Mouse (Mus musculus) limb, embryonic 13.5 days (tissue): ENCODE data around the gene Ang. TPM values are rescaled to one million over a fixed set of nuclear protein-coding genes. Genes with fewer than 3 reads are reported as not detected.

ENCODE experiments used
- ATAC-seq: fragments of 200-750 bp; cut with Nextera tagmentation; 2 replicates; pipeline ENCODE4 v1.8.0; 2017; ENCODE audit warnings: low read depth, moderate number of reproducible peaks, moderate TSS enrichment; ENCODE audit not compliant: low FRiP score
- H3K27ac ChIP-seq: fragments of 300-500 bp; sonication (generic); 2 replicates; pipeline ENCODE4 v1.5.1; 2015; ENCODE audit warnings: inconsistent platforms, mild to moderate bottlenecking, moderate library complexity
- H3K27me3 ChIP-seq: fragments of 300-500 bp; sonication (generic); 2 replicates; pipeline ENCODE4 v1.6.1; 2015; ENCODE audit warnings: mild to moderate bottlenecking, inconsistent platforms
- H3K36me3 ChIP-seq: fragments of 300-500 bp; sonication (generic); 2 replicates; pipeline ENCODE4 v1.6.1; 2015; ENCODE audit warnings: inconsistent platforms, mild to moderate bottlenecking, moderate library complexity
- H3K4me1 ChIP-seq: fragments of 300-500 bp; sonication (generic); 2 replicates; pipeline ENCODE4 v1.6.1; 2015; ENCODE audit warnings: inconsistent platforms
- H3K4me2 ChIP-seq: fragments of 300-500 bp; sonication (generic); replicated peaks from 2 replicates; pipeline ENCODE4 v1.6.1; 2015; ENCODE audit warnings: inconsistent platforms, mild to moderate bottlenecking, moderate library complexity
- H3K4me3 ChIP-seq: fragments of 300-500 bp; sonication (generic); 2 replicates; pipeline ENCODE4 v1.5.1; 2015; ENCODE audit warnings: moderate library complexity, mild to moderate bottlenecking, inconsistent platforms
- H3K9ac ChIP-seq: fragments of 300-500 bp; sonication (generic); 2 replicates; pipeline ENCODE4 v1.6.1; 2015; ENCODE audit warnings: mild to moderate bottlenecking, inconsistent platforms
- H3K9me3 ChIP-seq: fragments of 300-500 bp; sonication (generic); 2 replicates; pipeline ENCODE4 v1.6.1; 2016; ENCODE audit warnings: inconsistent platforms
- WGBS: fragments of 180-500 bp; shearing (Covaris S2); methylation state at CpG from one replicate; pipeline ENCODE4 v1.1.7; 2015; 5-methylcytosine and 5-hydroxymethylcytosine counted together
- polyA plus RNA-seq: library from polyadenylated mRNA; unstranded; fragments of >200 nt; fragmentation: Nextera tagmentation; extraction: Ambion mirVana; gene quantifications from 2 replicates; pipeline ENCODE4 v1.2.1, GENCODE M21; 2015

The Ang gene
- polyA plus RNA-seq, 1 experiment from 2014 or later = 7.6 TPM

DNA sequence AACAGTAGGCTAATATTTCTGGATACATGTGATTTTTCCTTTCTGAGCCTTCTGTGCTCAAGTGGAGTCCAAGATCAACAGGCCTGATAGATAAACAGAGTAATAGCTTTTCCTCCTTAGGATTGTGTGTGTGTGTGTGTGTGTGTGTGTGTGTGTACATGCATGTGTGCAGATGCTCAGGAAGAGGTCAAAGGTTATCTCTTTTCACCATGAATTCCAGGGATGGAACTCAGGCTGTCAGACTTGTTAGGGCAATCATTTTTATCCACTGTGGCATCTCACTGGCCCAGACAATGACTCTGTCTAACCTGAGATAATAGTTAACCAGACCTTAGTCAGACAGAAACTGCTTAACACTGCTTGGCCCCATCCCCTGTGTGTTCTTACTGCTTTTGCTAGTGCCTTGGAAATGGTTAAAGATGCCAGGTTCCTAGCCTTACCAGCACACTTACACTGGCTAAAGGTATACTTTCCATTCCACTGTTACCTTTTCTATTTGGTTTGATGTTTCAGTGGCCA, 15.6 kb downstream of the Ang start:
- Histone ChIP-seq H3K36me3 (0 out of 2 replicates have a peak, but pooled peaks cover 8% of the 10 kb centered on the region), H3K9me3 (no peaks in the 10 kb centered on the region), H3K4me3 (no peak overlapping the region), H3K4me1 (no peaks in the 10 kb centered on the region), H3K9ac (no peak overlapping the region), H3K27me3 (no peaks in the 10 kb centered on the region), H3K4me2 (no peak overlapping the region), H3K27ac (no peak overlapping the region)
- ATAC-seq = no peak

DNA sequence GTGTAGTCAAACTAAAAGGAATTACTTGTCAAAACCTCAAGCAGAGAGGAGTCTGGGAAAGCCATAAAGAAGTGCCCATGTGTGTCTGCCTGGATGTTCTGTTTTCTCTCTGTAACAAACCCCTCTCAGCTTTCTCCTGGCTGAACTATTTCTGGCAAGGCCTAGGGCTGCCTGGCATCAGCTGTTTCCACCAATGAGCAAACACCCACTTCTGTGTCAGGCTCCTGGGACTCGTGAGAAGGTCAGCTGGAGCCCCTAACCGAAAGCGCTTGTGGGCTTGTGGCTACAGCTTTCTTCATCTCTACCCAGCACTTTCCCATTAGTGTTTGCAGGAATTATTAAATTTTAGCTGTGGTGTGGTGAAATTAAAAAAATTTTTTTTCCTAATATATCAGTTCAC, 21.0 kb downstream of the Ang start:
- WGBS = 52% methylated on average over 3 of the region's 3 CpGs
- H3K4me3 ChIP-seq = no peak overlapping the region
- H3K27me3 ChIP-seq = no peaks in the 10 kb centered on the region
- no peaks in the 10 kb centered on the region for H3K9me3 ChIP-seq
- H3K4me1 ChIP-seq = no peaks in the 10 kb centered on the region
- no peak overlapping the region for H3K27ac ChIP-seq
- H3K36me3 ChIP-seq = no peaks in the 10 kb centered on the region
- ATAC-seq = no peak
- H3K4me2 ChIP-seq = no peak overlapping the region
- H3K9ac ChIP-seq = no peak overlapping the region

DNA sequence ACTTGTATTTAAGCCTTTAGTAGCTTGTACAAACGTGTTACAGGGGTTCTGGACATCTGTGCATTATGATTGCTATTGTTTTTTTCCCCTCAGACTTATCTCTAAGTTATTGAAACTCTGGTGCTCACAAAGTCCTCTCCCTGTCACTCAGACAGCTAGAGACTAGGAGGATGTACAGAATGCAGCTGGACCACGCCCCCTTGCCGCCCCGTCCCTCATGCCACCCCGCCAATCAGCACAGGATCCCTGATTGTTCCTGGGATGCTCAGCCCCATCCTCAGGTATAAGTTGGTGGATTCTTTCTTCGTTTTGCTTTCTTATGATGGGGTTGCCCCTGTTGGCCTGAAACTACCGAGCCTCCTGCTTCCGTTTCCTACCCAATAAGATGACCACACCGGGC, 22.5 kb downstream of the Ang start:
- Histone ChIP-seq H3K4me1 (no peaks in the 10 kb centered on the region), H3K4me3 (no peak overlapping the region), H3K4me2 (no peak overlapping the region), H3K9me3 (no peaks in the 10 kb centered on the region), H3K27ac (no peak overlapping the region), H3K36me3 (no peaks in the 10 kb centered on the region), H3K9ac (no peak overlapping the region), H3K27me3 (no peaks in the 10 kb centered on the region)
- no peak for ATAC-seq
- WGBS = 41% methylated on average over 9 of the region's 9 CpGs

DNA sequence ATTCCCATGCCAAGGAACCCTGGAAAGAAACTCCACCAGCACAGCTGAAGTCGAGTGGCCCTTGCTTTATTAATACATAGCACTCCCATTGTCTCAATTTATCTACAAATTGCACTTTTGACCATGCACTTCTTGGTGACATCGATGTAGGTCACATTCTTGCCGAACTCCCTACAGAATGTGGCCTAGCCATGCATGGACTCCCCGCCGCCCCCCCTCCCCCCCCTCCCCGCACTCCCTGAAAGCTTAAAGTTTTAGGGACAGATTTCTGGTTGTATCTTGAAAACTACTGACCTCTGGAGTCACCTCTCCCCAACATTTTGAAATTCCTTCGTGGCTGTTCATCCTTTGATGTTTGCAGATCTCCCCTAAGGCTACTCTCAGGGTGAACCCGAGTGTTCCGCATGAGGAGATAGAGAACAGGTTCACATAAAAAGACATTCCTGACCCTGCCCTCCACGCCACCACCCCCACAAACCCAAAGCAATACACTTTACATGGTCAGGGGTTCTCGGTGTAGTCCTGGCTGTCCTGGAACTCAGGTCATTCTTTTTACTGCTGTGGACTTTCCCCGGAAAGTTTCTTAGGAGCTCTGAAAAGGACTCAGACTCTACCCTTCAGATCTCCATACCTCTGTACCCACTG, 23.1 kb downstream of the Ang start, which contains the start of gene Eddm3b:
Gene Eddm3b (plus strand): TSS at position 511 of the 645 bp plus-strand sequence.
- Histone ChIP-seq H3K4me1 (no peaks in the 10 kb centered on the region), H3K9ac (no peak within 1 kb of the TSS), H3K4me2 (no peak within 1 kb of the TSS), H3K9me3 (no peaks in the 10 kb centered on the region), H3K4me3 (no peak within 1 kb of the TSS), H3K27ac (no peak within 1 kb of the TSS), H3K27me3 (no peaks in the 10 kb centered on the region), H3K36me3 (no peaks in the 10 kb centered on the region)
- 47% methylated on average over 12 of the region's 12 CpGs for WGBS
- no peak for ATAC-seq

DNA sequence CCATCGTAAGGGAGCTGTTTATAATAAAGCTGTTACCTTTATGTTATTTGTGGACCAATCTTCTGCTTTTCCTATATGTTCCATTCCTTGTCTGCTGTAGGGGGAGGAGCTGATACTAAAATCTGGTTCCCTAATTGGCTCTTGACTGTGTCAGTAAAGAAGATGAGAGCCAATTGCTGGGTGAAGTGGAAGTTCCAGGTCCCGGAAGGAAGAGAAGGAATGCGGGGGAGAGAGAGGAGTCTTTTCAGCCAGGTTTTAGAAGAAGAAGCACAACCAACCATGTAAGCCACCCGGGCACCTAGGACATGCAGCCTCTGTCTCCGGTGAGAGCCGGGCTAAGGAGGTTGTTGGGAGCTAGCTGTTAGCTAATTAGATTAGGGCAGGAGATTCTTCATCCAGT, 34.7 kb downstream of the Ang start:
- ATAC-seq = no peak
- Histone ChIP-seq H3K9me3 (no peaks in the 10 kb centered on the region), H3K4me1 (no peaks in the 10 kb centered on the region), H3K27me3 (no peaks in the 10 kb centered on the region), H3K4me2 (no peak overlapping the region), H3K27ac (no peak overlapping the region), H3K36me3 (no peaks in the 10 kb centered on the region), H3K9ac (no peak overlapping the region), H3K4me3 (no peak overlapping the region)
- WGBS = 83% methylated on average over 6 of the region's 6 CpGs

DNA sequence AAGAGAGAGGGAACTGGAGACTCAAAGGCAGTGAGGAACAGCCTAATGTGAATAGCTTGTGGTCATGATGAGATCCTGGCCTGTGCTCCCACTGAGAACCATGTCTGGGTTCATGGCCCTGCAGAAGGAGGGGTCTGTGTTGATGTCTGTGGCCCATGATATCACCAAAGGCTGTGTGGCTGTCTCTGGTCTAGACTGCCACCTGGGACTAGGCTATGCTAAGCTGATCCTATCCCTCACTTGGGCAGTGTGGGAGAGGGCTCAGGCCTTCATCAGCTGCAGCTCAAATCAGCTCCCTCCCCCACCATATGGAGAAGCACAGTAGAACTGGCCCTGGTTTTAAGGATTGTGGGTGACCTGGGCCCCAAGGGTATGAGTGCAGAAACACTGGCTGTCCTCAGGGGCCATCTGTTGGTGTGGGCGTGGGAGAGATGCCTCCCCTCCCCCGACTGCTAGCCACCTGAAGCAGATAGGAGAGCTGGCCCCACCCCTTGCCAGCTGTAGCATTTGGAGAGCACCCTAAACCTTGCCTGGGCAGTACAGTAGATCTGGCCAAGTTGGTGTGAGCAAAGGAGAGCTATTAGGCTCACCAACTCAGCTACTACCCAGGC, 36.8 kb downstream of the Ang start:
- H3K4me1 ChIP-seq = no peaks in the 10 kb centered on the region
- H3K4me3 ChIP-seq = no peak overlapping the region
- H3K9ac ChIP-seq = no peak overlapping the region
- H3K36me3 ChIP-seq = no peaks in the 10 kb centered on the region
- 54% methylated on average over 2 of the region's 2 CpGs for WGBS
- no peak overlapping the region for H3K4me2 ChIP-seq
- 0 out of 2 replicates have a peak, but pooled peaks have one; percentile 28 for ATAC-seq
- no peaks in the 10 kb centered on the region for H3K9me3 ChIP-seq
- H3K27ac ChIP-seq = no peak overlapping the region
- H3K27me3 ChIP-seq = no peaks in the 10 kb centered on the region

DNA sequence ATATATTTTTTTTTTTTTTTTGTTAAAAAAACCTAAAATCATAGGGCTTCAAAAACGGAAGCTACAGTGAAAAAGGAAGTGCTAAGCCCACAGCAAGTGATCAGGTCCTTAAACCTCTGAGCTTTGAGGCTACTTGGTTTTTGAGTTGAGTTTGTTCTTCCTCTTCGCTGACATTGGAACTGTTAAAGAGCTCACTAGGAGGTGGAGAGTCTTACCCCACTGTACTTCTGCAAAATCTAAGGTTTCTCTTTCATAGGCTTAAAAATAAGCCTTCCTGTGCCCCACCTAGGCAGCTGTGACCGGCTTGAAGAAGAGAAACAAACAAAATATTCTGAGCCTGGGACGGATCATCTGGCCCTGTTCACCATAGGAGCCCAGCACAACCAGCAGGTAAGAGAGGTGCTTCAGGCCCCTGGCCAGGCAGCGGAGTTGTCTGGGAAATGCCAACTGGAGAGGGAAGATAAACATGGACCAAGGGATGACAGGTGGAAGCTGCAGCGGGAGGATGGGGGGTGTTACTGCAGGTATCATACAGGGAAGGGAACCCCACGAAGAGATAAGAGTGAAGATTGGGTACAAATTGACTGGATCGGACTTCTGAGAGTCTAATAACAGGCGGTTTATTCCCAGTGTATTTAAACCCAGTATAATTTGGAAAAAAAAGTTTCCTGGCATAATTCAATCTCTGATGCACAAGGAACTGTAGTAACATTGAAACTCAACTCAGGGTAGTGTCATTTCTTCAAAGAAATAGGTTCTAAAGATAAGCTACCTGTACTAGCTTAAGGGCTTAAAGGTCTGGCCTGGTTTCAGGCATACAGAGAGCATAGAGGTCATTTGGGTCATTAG, 38.0 kb downstream of the Ang start:
- no peak for ATAC-seq
- Histone ChIP-seq H3K9me3 (no peaks in the 10 kb centered on the region), H3K9ac (no peak overlapping the region), H3K4me1 (no peaks in the 10 kb centered on the region), H3K36me3 (no peaks in the 10 kb centered on the region), H3K4me3 (no peak overlapping the region), H3K27ac (no peak overlapping the region), H3K27me3 (no peaks in the 10 kb centered on the region), H3K4me2 (no peak overlapping the region)
- WGBS = 86% methylated on average over 9 of the region's 9 CpGs

DNA sequence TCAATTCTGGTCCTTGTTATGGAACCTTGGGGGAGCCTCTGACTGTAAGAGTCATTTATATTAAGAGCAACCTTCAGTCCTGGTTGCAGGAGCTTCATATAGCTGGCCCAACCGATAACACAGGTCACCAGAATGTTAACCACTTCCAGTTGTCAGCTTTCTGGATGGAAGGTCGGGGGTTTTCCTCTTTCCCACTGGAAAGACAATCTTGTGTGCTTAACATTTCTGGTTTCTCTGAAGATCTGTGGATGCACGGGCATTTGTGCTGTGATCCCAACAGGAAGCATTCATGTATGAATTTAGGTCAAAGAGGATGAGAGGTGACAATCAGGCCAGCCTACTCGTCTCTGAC, 38.6 kb downstream of the Ang start:
- Histone ChIP-seq H3K4me2 (no peak overlapping the region), H3K36me3 (no peaks in the 10 kb centered on the region), H3K9me3 (no peaks in the 10 kb centered on the region), H3K9ac (no peak overlapping the region), H3K4me3 (no peak overlapping the region), H3K27ac (no peak overlapping the region), H3K4me1 (no peaks in the 10 kb centered on the region), H3K27me3 (no peaks in the 10 kb centered on the region)
- no peak for ATAC-seq
- WGBS = 63% methylated on average over 4 of the region's 4 CpGs

DNA sequence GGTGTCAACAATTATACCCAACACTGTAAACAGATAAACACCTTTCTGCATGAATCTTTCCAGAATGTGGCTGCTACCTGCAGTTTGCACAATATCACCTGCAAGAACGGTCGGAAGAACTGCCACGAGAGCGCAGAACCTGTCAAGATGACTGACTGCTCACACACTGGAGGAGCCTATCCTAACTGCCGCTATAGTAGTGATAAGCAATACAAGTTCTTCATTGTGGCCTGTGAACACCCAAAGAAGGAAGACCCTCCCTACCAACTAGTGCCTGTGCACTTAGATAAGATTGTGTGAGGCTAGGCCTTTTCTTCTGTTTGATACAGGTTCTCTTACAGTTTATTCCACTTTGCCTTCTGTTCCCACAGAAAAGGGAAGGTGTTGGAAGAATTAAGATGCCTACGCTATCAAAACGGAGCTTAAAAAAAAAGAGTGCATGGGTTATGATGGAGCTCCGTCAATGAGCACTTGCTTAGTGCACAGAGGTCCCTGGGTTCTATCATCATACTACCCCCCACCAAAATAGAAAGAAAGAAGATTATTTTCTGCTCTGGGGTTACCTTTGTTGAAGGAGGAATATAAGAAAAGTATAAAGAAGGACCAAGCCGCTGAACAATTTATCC, 39.5 kb downstream of the Ang start:
- WGBS = 89% methylated on average over 9 of the region's 9 CpGs
- H3K4me2 ChIP-seq = no peak overlapping the region
- no peak for ATAC-seq

DNA sequence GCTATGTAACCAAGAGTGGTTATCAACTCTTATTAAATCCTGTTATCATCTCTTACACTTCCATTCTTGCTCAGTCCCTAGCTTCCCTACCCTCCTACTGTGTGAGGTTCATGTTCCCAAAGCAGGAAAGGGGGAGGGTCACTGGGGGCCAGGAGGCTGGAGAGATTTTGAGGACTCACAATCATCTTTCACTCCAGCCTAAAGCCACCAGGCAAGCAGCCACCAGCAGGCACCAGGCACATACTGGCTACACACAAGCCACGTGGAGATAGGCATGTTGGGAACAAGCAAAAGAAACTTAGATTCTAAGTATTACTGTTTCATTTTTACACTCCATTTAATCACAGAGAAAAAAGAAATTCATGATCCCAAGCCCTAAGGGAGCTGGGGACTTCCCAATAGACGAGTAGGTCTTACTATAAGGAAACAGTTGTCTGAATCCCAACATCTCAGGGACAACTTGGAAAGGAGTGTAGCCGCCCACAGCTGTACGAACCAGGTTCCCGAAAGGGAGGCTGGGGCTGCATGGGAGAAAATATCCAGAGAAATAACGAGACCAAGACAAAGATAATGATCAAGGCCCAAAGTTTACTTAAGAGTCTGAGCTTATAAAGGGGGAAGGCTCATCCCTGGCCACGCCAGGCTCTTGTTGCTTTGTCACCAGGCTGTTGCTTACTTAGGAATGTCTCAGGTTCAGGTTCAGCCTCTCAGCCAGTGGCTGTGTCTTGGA, 40.3 kb downstream of the Ang start:
- no peak overlapping the region for H3K4me2 ChIP-seq
- H3K27me3 ChIP-seq = no peaks in the 10 kb centered on the region
- no peak overlapping the region for H3K9ac ChIP-seq
- H3K27ac ChIP-seq = no peak overlapping the region
- no peaks in the 10 kb centered on the region for H3K36me3 ChIP-seq
- WGBS = 74% methylated on average over 7 of the region's 7 CpGs
- H3K4me1 ChIP-seq = no peaks in the 10 kb centered on the region
- H3K9me3 ChIP-seq = no peaks in the 10 kb centered on the region
- no peak for ATAC-seq
- H3K4me3 ChIP-seq = no peak overlapping the region

More for the DNA sequence above, 39.5 kb downstream of the Ang start:
- Histone ChIP-seq H3K9me3 (no peaks in the 10 kb centered on the region), H3K9ac (no peak overlapping the region), H3K27me3 (no peaks in the 10 kb centered on the region), H3K4me1 (no peaks in the 10 kb centered on the region), H3K36me3 (no peaks in the 10 kb centered on the region), H3K4me3 (no peak overlapping the region), H3K27ac (no peak overlapping the region)

DNA sequence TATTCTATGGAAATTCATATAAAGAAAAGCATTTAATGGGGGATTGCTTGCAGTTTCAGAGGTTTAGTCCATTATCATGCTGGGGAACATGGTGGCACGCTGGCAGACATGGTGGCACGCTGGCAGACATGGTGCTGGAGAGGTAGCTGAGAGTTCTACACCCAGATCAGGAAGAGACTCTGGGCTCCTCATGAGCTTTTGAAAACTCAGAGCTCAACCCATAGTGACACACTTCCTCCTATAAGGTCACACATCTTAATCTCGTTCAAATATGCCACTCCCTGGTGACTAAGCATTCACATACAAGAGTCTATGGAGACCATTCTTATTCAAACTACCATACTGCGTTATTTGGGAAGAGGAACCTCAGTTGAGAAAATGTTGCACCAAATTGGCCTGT, 41.4 kb downstream of the Ang start:
- ATAC-seq = no peak
- no peaks in the 10 kb centered on the region for H3K36me3 ChIP-seq
- 90% methylated on average over 4 of the region's 4 CpGs for WGBS

More for the DNA sequence above, 41.4 kb downstream of the Ang start:
- Histone ChIP-seq H3K4me3 (no peak overlapping the region), H3K4me2 (no peak overlapping the region), H3K9me3 (no peaks in the 10 kb centered on the region), H3K27ac (no peak overlapping the region), H3K27me3 (no peaks in the 10 kb centered on the region), H3K4me1 (no peaks in the 10 kb centered on the region), H3K9ac (no peak overlapping the region)
